Mouse (Mus musculus) layer of hippocampus, adult 18-20 months (tissue): ENCODE data around the gene Ubqln5. TPM values are rescaled to one million over a fixed set of nuclear protein-coding genes. Genes with fewer than 3 reads are reported as not detected.

Experiments
- DNase-seq, 2 experiments: peaks; one replicate each; pipeline ENCODE4 v3.0.0; 2022; ENCODE audit warnings: low spot score in 2 of 2
- long read RNA-seq: library from polyadenylated mRNA; stranded (forward); transcript quantifications from one replicate; pipeline ENCODE4 v2.0.0, GENCODE M21; 2021
- total RNA-seq, 2 experiments: library from RNA; stranded (reverse); gene quantifications; 2 replicates each; pipeline ENCODE4 v1.2.3; 2021

The Ubqln5 gene
- total RNA-seq = not detected
- long read RNA-seq = 0 reads

DNA sequence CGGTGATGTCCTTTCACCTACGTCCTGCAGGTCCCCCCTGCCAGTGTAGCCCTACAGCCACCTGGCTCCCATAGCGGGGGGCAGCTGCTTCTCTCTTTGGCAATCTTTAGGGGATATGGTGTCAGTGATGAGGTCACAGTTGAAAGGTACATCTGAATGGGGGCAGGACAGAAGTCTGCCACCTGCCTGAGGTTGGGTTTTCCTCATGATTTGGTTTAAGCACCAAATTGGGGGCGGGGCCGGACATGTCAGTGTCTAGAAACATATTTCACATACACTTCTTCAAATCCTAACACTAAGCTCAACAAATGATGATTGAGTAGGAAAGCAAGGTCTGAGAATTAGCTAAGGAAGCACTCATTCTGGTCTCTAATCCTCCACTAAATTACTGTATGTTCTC is at the start of gene Ubqln5:
Ubqln5 (minus strand) TSS at position 101 of the 400 bp plus-strand sequence.
- DNase-seq = no peak

DNA sequence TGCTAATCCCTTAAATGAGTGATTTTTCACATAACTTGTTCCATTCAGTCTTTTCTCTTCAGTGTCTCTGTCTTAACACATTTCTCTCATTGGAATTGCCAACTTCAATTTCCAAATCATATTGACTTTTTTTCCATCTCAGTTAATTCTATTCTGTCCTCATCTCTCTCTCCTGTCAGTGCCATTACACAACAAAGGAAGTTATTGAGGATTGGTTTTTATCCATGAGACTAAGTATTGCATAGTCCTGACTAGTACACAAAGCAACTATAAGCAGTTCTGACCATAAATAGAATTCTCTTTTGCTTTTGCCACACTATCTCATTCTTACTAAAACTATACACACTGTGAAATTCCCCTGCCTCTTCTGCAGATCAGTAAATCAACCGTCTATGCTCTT is 49.4 kb upstream of the Ubqln5 start:
- DNase-seq = no peak

DNA sequence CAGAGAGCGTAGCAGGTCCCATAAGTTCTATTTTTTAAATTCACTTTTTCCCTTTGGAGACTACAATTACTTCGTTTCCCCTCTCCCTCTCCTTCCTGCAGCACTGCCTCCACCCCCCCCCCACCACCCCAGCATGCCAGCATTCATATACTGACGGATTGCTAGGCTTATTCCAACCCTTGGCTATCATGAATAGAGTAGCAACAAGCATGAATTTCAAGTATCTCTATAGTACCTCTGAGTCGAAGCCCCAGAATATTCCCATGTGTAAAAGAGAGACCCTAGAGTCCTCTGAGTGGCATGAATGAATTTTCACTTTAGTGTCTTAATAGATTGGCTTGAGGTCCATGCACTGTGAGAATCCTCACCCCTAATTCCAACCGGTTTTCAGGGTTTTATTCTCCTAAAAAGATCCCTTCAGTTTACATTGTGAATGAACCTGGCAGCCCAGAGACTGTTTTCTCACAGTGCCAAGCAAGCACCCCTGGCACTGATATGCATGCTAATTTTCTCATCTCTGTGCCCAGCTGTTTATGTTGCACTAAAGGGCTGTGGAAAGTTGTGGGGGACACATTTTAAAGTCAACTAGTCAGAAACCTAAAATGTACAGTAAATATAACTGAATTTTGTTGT is 48.9 kb upstream of the Ubqln5 start:
- DNase-seq = no peak

DNA sequence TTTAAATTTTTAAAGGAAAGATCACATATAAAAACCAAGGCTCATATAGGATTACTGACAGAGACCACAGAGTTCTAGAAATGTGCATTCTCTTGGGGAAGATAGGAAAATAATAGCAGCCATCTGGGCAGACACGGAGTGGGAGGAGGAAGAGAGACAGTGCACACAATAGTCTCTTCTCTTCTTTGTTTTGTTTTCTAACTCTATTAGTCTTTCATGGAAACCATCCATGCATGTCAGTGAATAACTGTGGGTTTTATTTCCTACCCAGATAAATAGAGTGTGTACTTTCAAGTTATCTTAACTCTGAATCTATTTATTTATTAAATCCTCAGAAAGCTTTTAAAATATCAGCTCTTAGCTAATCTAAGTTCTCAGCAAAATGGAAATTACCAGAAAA is 45.5 kb upstream of the Ubqln5 start:
- no peak for DNase-seq

DNA sequence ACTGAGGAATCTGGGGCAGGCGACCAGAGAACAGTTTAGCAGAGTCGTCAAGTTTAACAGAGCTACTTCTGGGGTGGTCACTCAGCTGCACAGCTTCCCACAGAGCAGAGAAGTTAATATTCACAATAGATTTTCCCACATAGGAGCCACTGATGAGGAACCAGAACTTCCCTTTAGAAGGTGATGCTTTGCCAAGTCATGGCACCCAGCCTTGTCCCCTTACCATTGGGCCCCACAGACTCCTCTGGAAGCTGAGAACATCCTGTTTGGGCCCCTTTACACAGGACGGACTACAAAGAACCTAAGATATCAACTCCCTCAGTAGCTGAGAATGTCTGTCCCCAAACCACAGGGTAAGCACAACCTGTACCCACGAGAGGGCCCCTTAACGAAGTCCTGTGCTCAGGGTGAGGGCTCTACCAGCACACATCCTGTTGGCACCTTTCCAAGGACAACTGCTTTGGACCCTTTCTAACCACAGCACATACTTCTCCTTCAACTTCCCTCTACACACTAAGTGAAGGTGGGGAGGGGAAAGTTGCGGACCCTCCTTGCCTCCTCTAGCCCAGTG is 40.1 kb upstream of the Ubqln5 start:
- no peak for DNase-seq

DNA sequence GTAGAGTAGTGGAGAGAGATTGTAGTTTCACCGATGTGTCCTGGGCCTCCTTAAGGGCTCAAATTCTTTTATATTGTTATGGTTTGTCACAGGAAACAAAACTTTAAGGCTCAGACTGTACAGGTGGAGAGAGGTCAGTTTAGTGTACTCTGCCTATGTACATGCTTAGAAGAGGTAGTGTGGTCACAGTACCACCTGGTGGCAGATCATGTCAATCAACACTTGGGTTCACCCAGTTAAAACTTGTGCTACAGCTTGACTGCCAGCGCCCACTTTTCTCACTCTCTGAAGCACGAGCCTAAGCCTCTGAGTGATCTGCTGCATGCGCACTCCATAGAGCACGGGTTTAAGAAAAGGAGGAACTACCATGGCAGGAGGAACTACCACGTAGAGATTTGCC is 37.5 kb upstream of the Ubqln5 start:
- no peak for DNase-seq

DNA sequence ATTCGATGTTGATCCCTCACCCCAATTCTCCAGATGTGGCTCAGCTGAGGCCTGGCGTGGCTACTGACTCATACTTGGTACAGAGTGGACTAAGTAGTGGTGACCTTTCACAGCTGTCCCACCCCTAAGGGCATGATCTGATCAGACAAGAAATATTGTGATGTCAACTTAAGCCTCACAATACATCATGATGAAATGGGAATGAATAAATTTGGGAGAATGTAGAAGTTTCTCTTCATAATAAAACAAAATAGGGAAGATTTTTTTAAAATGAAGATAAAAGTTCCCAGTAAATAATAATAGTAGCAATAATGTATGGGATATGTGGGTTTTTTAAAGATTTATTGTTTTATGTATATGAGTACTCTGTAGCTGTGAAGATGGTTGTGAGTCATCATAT is 20.8 kb upstream of the Ubqln5 start, which contains the start of gene Ubqlnl:
Ubqlnl (minus strand) TSS at position 101 of the 400 bp plus-strand sequence.
- no peak for DNase-seq

DNA sequence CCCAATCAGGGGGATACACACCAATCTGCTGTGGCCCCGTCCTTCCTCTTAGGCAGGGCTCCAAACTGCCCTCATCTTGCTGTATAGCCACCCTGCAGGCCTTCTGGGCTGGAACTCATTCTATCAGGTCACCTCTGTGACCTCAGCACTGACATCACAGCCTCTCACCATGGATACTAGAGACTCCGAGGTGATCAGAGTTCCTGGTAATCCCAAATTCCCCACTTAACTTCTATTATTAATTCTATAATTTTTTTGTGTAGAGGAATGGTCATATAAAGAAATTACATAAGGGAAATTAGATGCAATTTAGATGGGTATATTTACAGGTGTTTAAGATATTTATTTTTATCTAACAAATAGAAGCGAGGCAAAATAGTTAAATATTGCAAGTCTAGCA is 13.6 kb upstream of the Ubqln5 start, which contains the start of gene Ubqln3:
Ubqln3 (minus strand) TSS at position 101 of the 400 bp plus-strand sequence.
- no peak for DNase-seq

DNA sequence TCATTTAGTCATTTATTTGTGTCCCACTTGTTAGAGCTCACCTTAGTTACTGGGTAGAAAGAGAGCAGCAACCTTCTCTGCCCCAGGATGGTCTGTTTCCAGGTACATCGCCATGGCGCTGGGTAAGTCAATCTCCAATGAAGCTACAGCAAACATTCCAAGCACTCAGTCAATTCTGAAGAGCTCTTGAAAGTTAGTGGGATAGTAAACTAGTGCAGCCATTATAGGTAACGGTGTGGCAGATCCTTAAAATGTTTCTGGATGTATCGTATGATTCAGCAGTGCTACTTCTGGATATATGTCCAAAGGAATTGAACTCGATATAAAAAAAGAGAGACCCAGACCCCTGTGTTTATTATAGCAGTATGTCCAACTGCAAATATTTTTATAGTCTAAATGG is 7.7 kb upstream of the Ubqln5 start, which contains the start of gene Olfr643:
Olfr643 (minus strand) TSS at position 101 of the 400 bp plus-strand sequence.
- DNase-seq = no peak

DNA sequence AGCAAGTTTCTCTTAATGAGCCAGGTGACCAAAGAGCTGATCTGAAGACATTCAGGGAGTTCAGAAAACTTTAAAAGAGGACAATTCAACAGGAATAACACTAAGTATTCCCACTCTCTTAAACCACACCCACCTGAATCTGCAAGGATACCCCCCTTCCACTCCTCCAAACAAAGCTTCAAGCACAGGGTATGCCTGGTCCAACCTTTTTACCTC is 25.0 kb downstream of the Ubqln5 start, which contains the start of gene Olfr646:
Olfr646 (plus strand) TSS at position 117 of the 216 bp plus-strand sequence.
- DNase-seq = no peak

DNA sequence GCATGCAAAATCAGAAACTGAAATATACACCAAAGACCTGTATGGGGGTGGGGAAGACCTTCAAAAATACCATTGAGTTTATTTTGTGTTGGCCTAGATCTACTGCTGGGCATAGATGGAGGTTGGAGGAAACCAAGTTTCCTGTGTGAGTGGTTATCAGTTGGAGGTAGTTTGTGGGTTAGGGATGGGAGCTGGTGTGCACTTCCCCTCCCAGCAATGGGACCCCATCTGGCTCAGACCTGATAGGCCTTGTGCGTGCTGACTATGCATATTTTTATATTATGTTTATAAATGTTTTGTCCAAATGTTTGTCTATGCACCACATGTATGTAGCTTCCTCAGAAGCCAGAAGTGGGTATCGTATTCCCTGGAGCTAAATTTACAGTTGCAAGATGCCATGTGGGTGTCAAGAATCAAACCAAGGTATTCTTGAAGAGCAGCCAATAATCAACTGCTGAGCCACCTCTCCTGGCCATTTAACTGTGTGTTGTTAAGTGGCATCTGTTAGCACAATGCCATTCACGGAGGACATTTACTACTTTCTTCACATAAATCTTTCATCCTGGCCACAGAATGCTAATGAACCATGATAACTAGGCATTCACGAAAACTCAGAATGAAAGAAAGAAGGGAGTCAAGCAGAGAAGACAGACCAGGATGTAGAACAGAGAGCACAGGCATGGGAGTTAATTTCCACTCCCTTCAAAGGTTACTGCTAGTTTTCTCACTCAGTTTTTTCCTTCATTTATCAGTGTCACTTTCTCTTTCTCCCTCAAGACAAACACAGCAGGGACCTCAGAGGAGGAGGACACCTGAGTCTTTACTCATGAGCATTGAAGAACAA is 25.5 kb downstream of the Ubqln5 start:
- DNase-seq = no peak

DNA sequence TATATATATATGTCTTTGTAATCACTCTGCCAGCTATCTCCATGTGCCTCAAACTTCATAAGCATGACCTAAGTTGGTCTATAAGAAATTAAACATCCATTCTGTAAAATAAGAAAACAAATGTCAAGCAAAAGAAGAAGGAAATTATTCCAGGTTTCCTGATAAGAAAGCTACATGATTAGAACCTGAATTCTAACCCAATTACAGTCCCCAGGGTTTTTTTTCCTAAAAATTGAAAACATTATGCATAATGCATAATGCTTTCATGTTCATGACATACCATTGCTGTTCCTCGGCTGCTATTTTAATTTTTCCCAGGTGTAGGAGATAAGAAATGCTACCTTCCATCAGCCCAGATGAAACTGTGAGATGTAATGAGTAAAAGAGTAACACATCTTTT is 44.3 kb downstream of the Ubqln5 start, which contains the start of gene Olfr645:
Olfr645 (minus strand) TSS at position 101 of the 400 bp plus-strand sequence.
- DNase-seq = no peak

Other genes starting within 250 kb of the Ubqln5 start
- not detected for gene Olfr66, start 243.6 kb downstream of the Ubqln5 start, total RNA-seq
- not detected for gene Olfr64, start 235.3 kb downstream of the Ubqln5 start, total RNA-seq
- not detected for gene Olfr65, start 226.3 kb downstream of the Ubqln5 start, total RNA-seq
- not detected for gene Olfr631, start 201.0 kb downstream of the Ubqln5 start, total RNA-seq
- not detected for gene Olfr632, start 195.5 kb downstream of the Ubqln5 start, total RNA-seq
- not detected for gene Olfr633, start 185.4 kb downstream of the Ubqln5 start, total RNA-seq
- gene Olfr635, start 158.7 kb downstream of the Ubqln5 start, total RNA-seq = under 1 TPM in 1 of 2 experiments, not detected in 1; 0.05 TPM
- gene Olfr638, start 131.1 kb downstream of the Ubqln5 start, total RNA-seq = not detected
- under 1 TPM in 1 of 2 experiments, not detected in 1; 0.05 TPM for gene Olfr639, start 112.5 kb downstream of the Ubqln5 start, total RNA-seq
- not detected for gene Olfr640, start 104.3 kb downstream of the Ubqln5 start, total RNA-seq
- gene Olfr641, start 94.4 kb downstream of the Ubqln5 start, total RNA-seq = not detected
- not detected for gene Olfr642, start 77.2 kb downstream of the Ubqln5 start, total RNA-seq
- gene 4930516K23Rik, start 68.4 kb downstream of the Ubqln5 start, total RNA-seq = not detected
- gene Olfr644, start 58.0 kb downstream of the Ubqln5 start, total RNA-seq = not detected
- gene Olfr645, start 44.4 kb downstream of the Ubqln5 start, total RNA-seq = not detected
- gene Olfr646, start 25.0 kb downstream of the Ubqln5 start, total RNA-seq = not detected
- not detected for gene Olfr643, start 7.6 kb upstream of the Ubqln5 start, total RNA-seq
- not detected for gene Ubqln3, start 13.5 kb upstream of the Ubqln5 start, total RNA-seq
- gene Ubqlnl, start 20.7 kb upstream of the Ubqln5 start, total RNA-seq = not detected
- gene Olfm5, start 35.0 kb upstream of the Ubqln5 start, total RNA-seq = not detected
- gene Olfr648, start 53.6 kb upstream of the Ubqln5 start, total RNA-seq = under 1 TPM; 0.10 to 0.25 TPM
- not detected for gene Olfr649, start 66.2 kb upstream of the Ubqln5 start, total RNA-seq
- under 1 TPM in 1 of 2 experiments, not detected in 1; 0.22 TPM for gene Trim6, start 89.0 kb upstream of the Ubqln5 start, total RNA-seq
- 1 to 10 TPM; 1.6 to 1.7 TPM for gene Trim34a, start 114.6 kb upstream of the Ubqln5 start, total RNA-seq
- gene Trim5, start 158.3 kb upstream of the Ubqln5 start, total RNA-seq = under 1 TPM; 0.42 to 0.63 TPM
- gene Trim12a, start 185.6 kb upstream of the Ubqln5 start, total RNA-seq = 1 to 10 TPM; 2.8 to 3.2 TPM
- under 1 TPM in 1 of 2 experiments, not detected in 1; 0.27 TPM for gene Trim34b, start 199.6 kb upstream of the Ubqln5 start, total RNA-seq
- 1 to 10 TPM; 1.4 to 1.6 TPM for gene Trim12c, start 223.5 kb upstream of the Ubqln5 start, total RNA-seq
- not detected for gene Trim30b, start 240.1 kb upstream of the Ubqln5 start, total RNA-seq